Mouse (Mus musculus) E14TG2a.4 (cell line): ENCODE data around the gene Thrb.

ENCODE experiments used
- CTCF ChIP-seq: conservative IDR thresholded peaks from 2 replicates; pipeline ENCODE4 v1.5.1; 2014; ENCODE audit warnings: low read length
- NANOG ChIP-seq: IDR thresholded peaks from 2 replicates; pipeline ENCODE4 v1.6.1; 2014; ENCODE audit warnings: borderline replicate concordance, low read length, mixed read lengths
- POU5F1 ChIP-seq: IDR thresholded peaks from 2 replicates; pipeline ENCODE4 v1.6.1; 2014; ENCODE audit warnings: low read length, borderline replicate concordance

DNA sequence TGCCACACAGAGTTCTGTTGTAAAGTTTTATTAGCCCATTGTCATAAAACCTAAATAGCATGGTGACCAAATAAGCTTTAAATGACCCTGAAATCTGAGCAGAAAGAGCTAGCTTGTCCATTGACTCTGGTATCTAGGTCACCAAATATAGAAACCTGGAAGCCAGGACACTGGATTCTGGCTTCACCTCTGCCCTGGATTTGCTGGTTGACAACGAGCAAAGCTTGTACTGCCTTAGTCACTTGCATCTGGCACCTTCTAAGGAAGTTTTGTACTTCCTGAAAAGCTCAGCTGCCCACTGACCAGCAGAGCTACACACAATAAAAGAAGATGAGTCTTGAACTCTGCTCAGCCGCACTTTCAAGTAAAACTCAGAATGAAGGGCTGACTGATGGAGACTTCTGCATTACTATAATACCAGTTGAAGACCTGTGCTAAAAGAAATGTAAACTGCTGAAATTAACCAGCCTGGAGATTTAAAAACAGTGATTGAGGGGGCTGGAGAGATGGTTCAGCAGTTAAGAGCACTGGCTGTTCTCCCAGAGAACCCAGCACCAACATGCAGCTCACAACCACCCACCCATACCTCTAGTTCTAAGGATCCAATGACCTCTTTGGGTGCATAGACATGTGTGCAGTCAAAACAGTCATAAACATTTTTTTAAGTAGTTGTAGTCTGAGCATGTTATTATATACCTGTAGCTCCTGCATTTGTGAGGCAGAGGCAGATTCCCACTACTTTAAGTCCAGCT lies 369.3 kb downstream of the Thrb start:
- TF ChIP-seq CTCF (no peak), NANOG (no peak), POU5F1 (no peak)
